Mouse (Mus musculus) kidney, adult 8-10 months (tissue): ENCODE measurements around the gene Scg5.

Experiments used
- DNase-seq, 2 experiments: peaks; one replicate each; pipeline ENCODE4 v3.0.0; 2022

Scg5 gene

DNA sequence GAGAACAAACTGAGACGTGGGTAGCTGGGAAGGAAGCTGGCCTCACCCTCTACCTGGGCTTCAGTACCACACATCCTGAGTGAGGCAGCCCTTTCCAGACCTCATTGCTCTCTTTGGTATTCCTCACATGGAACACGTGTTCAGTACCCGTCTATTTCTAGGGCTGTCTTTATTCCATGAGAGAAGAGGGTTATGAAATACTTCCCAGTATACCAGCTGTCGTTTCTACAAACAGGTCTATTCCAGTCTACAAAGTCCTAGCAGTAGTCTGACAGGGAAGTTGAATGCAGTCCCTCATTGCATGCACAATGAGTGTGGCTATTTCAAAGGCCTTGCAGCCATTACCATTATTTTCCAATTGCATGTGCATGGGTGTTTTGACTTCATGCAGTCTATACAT is 23.2 kb downstream of the Scg5 start:
- DNase-seq: no peak

DNA sequence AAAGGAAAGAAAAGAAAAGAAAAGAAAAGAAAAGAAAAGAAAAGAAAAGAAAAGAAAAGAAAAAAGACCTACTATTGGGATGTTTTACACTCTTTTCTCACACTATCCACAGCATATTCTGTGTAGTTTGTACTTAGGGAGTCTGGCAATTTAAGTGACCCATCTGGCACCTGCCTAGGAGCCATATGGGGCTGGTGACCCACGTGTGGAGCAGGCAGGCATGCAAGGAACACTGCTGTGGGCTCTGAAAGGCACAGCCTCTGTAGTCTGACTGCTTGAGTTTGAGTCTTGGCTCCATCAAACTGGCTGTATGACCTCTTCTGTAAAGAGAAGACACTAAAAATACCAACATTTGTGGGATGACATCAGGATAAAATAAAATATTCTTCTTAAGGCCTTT is 25.2 kb downstream of the Scg5 start:
- no peak for DNase-seq

DNA sequence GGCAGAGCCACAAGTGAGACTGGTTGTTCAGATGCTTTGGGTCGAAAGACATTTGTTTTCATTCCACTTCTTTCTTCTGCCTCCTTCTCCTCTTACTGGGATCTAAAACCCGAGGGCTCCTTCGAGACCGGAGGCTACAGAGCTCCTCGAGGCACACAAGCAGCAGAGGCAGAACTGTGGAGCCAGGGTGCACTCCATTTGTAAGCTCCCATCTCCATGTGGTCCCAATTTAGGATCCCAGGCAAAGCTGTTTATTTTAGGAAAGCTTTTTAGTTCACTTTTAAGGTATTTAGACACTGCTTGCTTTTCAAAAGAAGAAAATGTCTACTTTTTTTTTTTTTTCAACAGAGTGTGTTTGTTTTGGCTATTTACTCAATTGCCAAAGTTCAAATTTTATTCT is 28.1 kb downstream of the Scg5 start:
- no peak for DNase-seq

DNA sequence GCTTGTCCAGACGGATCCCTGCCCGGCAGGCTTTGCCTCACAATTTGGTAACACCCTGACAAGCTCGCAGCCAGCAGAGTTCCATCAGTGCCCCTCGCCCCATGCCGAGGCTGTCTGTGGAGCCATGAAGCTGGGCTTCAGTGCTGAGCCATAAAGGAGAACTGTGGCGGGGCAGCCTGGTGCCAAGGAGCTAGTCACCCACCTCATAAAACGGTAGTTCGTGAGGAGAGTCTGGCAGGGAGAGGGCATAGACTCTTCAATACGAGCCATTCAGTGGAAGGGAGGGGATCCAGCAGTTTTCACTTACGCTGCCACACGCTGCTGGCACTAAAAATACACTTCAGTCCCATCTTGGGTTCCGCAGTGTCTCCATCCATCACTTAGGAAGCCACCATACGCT is 30.3 kb downstream of the Scg5 start:
- DNase-seq: no peak

DNA sequence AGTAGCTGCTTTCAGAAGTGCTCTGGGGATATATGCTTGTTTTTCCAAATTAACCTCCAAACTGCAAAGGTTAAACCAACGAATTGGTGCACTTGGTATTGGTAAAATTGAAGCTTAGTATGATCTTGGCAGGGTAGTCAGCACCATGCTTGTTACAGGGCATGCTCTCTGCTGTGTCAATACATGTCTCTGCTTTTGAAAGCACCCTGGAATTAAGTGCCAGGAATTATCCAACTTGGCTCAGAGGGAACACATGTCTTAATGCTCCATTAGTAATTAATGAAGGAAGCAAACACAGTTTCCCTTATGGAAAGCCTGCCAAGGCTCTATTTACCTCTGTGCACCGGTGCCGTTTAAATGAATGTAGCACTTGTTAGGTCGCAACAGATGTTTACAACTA is 33.7 kb downstream of the Scg5 start:
- no peak for DNase-seq

DNA sequence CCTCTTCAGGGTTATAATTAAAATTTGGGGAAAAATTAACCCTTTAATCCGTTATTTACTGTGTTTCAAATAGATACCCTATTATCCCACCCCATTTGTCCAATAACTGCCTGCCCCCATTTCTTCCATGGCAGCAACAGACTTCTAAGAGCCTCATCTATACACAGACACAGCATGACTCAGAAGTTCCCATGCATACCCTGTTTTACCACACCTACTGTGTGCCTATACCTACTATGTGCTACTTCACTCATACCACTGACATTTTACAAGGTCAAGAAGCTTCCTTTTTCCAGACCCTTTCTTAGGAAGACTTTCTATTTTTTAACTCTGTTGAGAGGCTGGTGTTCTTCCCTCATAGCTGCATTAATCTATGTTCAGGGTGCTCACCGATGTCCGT is 35.4 kb downstream of the Scg5 start:
- DNase-seq: no peak

DNA sequence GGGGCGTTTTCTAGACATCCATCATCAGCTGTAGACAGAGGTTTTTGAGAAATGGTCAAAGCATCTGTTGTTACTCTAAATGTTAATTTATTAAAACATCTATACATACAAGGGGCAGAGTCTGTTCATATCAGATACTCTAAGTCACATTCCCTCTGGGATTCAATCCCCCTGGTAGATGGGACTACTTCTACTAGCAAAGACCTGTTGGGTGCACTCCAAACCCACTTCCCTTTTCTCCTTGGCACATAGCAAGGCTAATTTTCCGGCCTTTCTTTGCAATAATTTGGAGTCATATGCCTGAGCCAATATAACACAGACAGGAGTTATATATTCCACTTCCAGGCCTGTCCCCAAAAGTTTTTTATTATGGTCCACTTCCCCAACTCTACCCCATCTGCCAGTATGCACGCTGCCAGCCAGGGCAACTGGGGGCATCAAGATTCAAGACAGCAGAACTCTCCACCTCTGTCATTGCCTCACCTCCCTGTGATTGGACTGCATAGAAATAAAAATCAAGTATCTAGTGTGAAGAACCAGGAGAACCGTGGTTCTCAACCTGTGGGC is 40.0 kb downstream of the Scg5 start:
- no peak for DNase-seq

DNA sequence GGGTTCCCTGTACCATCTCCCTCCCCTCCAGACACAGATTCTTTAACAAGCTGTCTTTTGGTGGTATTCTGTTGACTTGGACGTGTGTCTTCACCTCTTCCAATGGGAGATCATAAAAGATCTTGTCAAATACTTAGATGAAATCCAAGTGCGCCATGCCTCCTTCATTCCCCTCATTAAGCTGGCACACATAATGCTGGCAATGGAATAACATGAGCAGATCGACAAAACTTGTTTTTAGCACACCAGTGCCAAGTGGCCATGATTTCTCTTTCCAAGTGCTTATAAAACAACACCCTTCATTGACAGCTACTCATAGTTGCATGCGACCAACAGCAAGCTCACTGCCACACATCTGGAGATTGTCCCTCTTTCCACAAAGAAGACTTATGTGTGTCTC is 41.0 kb downstream of the Scg5 start:
- DNase-seq: no peak

DNA sequence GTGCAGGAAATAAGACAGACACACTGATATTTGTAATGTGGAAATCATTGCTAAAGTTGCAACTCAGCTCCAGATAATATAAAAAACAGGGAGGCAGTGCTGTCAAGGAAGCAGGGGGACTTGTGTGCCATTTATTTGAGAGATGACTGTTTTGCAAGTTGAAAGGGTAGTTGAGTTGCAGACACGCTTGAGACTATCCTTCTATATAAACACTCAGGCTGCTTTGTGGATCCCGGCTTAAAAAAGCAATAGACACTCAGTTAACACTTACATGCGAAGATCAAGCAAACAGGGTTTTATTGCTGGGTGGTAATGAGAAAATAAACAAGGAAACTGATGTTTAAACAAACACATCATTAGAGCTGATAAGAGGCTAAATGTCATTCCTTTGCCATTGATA is 44.1 kb downstream of the Scg5 start:
- no peak for DNase-seq

DNA sequence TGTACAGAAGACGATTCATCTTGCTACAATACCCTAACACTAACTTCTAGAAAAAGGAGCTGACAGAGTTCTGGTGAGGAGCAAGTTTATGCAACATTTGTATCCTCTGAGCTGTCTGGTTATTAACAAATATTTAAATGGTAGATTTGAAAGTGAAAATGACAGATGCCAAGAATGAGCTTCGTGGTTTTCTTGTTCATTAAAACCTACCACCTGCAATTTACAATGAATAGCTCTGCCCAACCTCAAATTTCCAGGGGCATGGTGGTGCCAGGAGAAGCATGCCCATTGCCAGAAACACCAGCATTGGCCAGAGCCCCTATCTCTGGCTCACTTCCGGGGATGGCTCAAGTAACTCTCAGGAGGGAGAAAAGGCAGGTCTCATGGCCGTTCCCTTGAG is 47.4 kb downstream of the Scg5 start:
- no peak for DNase-seq

DNA sequence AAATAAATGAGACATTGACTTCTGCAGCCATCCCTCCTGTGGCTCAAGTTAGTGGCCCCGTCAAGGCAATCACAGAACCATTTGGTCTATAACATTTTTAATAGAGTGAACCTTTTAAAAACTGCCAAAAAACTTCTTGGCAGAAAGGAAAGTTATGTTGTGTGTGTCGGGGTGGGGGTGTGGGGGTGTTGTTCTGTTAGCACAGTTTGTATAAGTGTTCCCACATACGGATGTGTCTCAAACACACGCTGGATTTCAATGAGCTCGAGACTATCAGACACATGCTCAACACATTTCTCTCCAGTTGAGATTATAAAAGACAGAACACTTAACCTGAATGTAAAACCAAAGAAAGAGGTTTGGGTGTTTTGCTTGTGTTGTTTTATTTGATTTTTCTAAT is 47.8 kb downstream of the Scg5 start:
- no peak for DNase-seq

DNA sequence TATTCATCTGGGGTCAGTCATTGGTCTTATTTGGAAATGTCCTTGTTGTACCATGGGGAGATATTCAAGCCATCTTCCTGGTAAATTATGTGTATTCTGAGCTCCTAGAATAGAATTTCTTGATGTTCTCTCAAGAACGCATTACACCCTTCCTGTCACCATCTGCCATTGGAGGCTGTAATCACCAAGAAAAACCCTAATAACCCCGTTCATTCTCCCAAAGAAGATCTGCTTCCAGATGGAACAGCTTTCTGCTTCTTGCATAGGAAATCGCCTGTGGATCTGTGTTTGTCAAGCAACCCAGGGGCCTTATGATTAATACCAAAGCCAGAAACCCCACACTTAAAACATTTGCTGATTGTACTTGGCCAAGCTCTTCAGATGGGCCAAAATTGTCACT is 49.6 kb downstream of the Scg5 start:
- no peak for DNase-seq

DNA sequence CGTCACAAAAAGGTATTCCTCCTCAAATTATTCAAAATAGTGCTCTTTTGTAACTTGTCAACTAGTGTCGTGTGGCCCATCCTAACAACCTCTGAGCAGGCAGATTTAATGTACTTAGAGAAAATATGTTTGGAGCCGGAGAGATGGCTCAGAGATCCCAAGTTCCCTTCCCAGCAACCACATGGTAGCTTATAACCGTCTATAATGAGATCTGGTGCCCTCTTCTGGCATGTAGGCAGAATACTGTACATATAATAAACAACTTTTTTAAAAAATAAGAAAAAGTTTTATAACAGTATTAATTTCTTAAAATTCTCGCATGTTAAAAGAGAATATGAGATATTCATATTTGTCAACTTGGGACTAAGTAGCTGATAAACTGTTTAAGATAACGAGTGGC is 50.9 kb downstream of the Scg5 start:
- DNase-seq: no peak

DNA sequence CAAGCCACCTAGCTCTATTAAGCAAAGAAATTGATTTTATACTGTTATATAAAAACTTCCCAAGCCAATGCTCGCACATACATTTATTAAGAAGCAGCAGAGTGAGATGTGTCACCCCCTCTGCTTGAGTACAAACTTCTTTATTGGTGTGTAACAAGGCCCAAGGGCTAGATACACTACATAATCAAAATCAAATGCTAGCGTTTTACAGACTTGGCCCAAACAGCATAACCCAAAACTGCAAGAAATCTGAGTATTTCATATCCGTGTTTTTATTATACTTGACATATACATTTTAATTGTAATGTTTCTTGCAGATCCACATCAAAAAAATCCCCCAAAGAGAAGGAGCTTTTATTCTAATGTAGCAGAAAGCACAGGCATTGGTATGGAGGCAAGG is 52.6 kb downstream of the Scg5 start:
- no peak for DNase-seq

DNA sequence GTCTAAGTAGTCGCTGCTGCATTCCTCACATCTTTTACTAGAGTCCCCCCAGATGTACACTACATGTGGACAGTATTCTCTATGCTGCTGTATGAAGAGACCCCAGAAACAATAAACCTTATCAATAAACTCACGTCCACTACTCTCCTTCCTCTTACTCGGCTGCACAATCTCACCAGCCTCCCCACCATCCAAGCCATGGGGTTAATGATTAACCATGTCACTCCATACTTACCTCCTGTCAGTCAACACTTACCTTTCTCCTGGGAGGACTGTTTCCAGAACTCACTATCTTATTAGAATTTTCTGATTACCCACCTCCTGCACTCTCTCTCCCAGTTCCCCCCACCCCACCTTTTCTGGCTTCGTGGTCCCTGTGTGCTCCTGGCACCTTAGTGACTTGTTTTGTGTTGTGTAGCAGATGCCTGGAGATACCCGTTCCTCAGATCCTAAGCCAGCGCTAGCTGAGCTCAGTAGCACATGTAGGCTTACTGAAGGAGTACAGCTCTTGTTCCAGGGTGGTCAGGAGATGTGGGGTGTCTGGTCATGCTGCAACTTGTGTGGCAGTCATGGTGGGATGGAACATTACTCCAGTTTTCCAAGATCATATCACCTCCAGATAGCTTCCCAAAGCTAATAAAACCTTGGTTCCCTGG is 54.6 kb downstream of the Scg5 start:
- DNase-seq: peak in 1 of 2 experiments; percentile 8

DNA sequence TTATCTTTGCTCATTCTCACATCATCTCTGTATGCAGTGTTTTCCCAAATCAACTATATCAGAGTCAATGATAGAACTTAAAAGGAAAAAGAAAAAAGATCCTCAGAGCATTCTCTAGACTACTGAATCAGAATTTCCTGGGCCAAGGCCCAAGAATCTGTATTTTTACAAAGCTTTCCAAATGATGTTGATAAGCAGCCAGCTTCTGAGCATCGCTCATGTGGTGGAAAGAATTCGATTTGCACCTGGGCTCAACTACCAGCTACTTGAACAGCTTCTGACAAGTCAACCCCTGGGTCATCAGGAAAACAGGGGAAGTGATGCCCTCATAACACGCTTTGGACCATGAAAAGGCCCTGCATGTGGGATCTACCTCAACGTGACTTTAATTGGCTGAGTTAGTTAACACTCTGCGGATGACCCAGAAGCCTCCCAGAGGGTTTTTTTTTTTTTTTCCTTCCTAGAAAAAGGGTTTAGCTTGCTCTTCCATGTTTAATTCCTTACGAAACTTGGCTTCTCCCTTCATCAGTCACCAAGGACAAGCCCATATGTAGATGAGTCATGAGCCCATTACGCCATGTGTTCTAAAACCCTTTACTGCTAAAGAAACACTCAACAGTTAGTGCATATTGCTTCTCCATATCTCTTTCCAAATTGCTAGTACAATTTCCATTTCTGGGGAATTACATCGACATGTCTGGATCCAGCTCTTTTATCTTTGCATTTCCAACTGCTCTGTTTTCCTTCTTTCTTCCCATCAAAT is 60.2 kb downstream of the Scg5 start:
- DNase-seq: no peak

DNA sequence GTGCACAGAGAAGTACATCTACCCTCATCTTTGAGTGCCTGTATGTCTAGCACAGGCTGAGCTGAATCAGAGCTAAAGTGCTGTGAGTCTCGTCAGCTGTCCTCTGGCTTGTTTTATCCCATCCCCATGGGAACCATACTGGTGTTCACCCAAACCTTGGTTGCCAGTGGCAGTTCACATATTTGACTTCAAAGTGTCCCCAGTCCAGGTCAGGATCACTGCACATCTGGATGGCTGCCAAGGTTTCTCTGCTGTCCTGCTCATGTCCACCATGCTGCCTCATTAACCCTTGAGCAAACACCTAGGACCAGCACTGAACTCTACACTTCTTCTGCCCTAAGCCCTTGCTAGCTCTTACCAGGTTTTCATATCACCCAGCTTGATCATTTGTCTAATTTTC is 63.0 kb downstream of the Scg5 start:
- peak; percentile 17 to 19 for DNase-seq

DNA sequence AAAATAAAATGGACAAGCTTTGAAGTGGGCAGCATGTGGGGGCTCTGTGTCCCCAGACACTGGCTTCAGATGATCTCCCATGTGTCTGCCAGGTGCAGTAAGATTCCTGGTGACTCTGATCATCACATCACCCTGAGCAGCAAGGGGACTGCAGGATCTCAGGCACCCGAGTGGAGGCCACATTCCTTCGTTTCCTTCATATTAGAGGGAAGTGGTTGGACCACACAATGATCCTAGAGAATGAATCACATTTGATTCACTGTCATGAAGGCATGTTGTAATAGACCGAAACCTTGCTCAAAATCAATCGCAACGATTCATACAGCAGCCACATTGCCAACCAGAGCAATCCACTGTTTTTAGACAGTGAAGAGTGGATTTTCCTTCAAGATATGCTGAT is 64.0 kb downstream of the Scg5 start:
- DNase-seq: no peak

DNA sequence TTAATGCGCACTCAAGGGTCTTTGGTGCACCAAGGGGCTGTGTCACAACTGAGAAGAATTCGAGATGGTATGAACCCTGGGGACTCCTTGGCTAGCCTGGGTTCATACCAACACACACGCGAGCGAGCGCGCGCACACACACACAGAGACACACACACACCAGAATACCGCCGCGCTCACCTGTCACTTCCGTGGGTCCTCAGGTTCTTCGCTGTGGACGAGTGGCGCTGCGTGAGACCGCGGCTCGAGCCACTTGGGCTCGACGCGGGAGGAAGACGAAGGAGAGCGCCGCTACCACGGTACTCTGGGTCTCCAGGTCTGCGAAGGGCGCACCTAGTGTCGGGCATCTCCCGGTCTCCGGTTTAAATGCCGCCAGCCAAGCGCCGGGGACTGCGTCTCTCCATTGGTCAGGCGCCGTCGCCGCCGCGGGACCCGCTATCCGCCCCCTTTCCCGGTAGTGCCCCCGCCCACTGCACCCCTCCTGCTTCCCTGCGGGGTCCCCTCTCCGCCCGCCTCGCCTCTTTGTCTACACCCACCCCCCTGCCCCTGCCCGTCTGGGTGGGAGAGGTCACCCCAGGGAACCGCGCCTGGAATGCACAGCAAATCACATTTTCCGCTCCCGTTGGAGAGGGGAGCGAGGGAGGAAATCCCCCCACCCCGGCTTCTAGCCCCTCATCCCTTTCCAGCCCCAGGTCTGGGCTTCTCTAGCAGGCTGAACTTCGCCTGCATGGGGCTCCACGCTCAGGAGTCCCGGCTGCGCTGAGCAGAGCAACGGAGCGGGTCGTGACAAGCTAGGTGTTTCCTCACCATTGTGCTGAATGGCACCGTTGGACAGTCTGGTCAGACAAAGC is 70.4 kb downstream of the Scg5 start, which contains the start of gene Grem1:
Gene Grem1 (minus strand): TSS at position 336 of the 851 bp plus-strand sequence.
- DNase-seq: no peak

DNA sequence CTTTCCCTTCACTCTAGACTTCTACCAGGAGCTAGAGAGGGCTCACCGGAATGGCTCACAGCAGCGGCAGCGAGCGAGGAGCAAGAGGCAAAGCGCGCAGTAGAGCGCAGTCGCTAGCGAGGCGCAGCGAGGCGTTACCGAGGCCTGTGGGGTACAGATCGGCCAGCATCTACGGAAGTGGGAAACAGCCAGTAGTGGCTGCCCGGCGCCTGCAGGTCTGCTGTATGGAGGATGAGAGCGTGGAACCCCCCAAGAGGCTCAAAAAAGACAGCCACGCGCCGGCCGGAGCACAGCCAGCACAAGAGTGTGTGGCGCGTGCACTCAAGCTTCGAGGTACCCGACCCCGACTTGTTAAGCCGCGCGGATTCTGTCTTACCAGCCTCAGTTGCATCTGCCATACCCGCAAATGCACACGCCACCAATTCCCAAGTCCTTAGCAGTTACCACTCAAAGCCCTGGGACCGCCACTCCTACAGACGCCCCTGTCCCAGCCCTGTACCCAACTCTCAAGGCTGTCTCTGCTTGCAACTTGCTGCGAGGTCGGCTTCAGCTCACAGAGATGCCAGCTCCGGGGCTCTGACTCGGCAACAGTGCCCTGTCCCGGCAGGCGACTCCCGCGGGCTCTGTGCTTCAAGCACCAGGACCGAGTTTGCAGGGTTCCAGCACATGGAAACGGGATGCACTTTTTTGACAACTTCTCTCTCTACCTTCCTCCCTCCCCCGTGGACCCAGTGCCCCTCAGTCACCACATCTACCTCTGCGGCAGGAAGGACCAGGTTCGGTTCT is 71.2 kb downstream of the Scg5 start:
- no peak for DNase-seq

DNA sequence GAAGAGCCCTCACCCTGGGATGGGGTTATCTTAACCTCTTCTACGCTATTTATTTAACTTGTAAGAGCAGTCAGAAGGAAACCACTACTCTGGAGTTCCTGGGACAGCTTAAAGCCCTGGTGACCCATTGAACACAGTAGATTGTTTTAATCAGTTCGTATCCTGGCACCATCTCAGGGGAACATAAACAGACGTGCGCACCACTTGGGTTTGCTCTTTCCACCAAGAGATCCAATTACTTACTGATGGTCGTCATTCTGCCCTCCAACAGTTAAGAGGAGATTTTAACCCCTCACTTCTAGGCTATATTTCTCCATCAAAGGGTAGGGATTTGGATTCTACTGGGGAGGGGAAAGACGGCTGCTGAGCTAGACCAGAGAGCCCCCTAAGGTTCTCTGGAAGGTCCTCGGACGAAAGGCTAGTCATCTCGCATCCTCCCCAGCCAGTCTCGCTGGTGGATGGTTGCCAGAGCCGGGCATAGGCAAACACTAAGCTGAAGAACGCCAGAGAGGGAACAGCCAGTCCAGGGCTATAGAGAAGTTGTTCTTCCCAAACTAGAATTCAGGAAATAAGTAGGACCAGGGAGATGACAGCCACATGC is 71.9 kb downstream of the Scg5 start:
- no peak for DNase-seq

DNA sequence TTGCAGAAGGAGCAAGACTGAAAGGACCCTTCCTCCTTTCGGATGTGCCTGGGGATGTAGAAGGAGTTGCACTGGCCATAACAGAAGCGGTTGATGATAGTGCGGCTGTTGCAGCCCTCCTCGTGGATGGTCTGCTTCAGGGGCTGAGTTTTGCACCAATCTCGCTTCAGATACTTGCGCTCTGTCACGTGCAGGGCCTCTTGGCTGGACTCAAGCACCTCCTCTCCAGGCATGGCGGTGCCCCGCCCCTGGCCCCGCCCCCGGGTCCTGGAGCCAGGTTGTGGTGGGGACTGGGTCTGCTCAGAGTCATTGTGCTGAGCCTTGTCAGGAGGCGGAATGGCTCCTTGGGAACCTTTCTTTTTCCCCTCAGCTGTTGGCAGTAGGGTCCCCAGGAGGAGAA is 79.2 kb downstream of the Scg5 start:
- DNase-seq: no peak
